Mouse (Mus musculus) testis, postnatal 10 days (tissue): ENCODE data around the gene Mafg.
"Not testable (repeated sequence)": the region's sequence is repeated elsewhere in the genome, so short reads cannot be mapped to it uniquely, and the experiment has no call there.

Source experiments
- DNase-seq: peaks from one replicate; pipeline ENCODE4 v3.0.0; 2021; ENCODE audit warnings: low spot score

Gene Mafg

GRCm38 (mm10) chr11:120633520-120634343 is at the start of gene Mafg:
Gene Mafg (minus strand): TSS chr11:120633600.
- DNase-seq: peak; percentile 94

GRCm38 (mm10) chr11:120682683-120683082 is 49.3 kb upstream of the Mafg start:
- DNase-seq: no peak

GRCm38 (mm10) chr11:120679909-120680308 is 46.5 kb upstream of the Mafg start:
- no peak for DNase-seq

GRCm38 (mm10) chr11:120676951-120677350 is 43.6 kb upstream of the Mafg start:
- no peak for DNase-seq

GRCm38 (mm10) chr11:120675875-120676274 is 42.5 kb upstream of the Mafg start:
- DNase-seq: not testable (repeated sequence)

GRCm38 (mm10) chr11:120673594-120674122 is 40.3 kb upstream of the Mafg start:
- no peak for DNase-seq

GRCm38 (mm10) chr11:120672687-120673593 is 39.5 kb upstream of the Mafg start, which contains the start of gene Aspscr1:
Gene Aspscr1 (plus strand): TSS chr11:120672973.
- DNase-seq: peak; percentile 99

- no peak for DNase-seq
Measured at GRCm38 (mm10) chr11:120666617-120667016, 33.2 kb upstream of the Mafg start.

GRCm38 (mm10) chr11:120665406-120665805 is 32.0 kb upstream of the Mafg start:
- peak; percentile 66 for DNase-seq

GRCm38 (mm10) chr11:120663714-120664113 is 30.3 kb upstream of the Mafg start:
- DNase-seq: no peak

GRCm38 (mm10) chr11:120662759-120663158 is 29.4 kb upstream of the Mafg start:
- no peak for DNase-seq

GRCm38 (mm10) chr11:120661076-120661460 is 27.7 kb upstream of the Mafg start, which contains the start of gene Notum:
Gene Notum (minus strand): TSS chr11:120661175.
- DNase-seq: no peak

GRCm38 (mm10) chr11:120660301-120661075 is 27.1 kb upstream of the Mafg start:
- peak; percentile 66 for DNase-seq

GRCm38 (mm10) chr11:120659509-120660300 is 26.3 kb upstream of the Mafg start:
- DNase-seq: no peak

- DNase-seq: peak; percentile 88
Measured at GRCm38 (mm10) chr11:120658876-120659410, 25.5 kb upstream of the Mafg start.

GRCm38 (mm10) chr11:120657301-120657700 is 23.9 kb upstream of the Mafg start:
- no peak for DNase-seq

- DNase-seq: no peak
Measured at GRCm38 (mm10) chr11:120654741-120655140, 21.3 kb upstream of the Mafg start.

GRCm38 (mm10) chr11:120651872-120652271 is 18.5 kb upstream of the Mafg start:
- no peak for DNase-seq

- DNase-seq: peak; percentile 56
Measured at GRCm38 (mm10) chr11:120648001-120648476, 14.6 kb upstream of the Mafg start, which contains the start of gene Myadml2. Gene Myadml2 (minus strand): TSS chr11:120648158.
